Mouse (Mus musculus) brain, embryonic 18.5 days (tissue): ENCODE data around the gene Pou3f3.

ENCODE experiments used
- DNase-seq: peaks from one replicate; pipeline ENCODE4 v3.0.0-alpha.2; 2012; ENCODE audit warnings: low read depth, low spot score

Gene Pou3f3

GRCm38 (mm10) chr1:42695578-42695915 lies at the start of gene Pou3f3:
TSS of gene Pou3f3 (plus strand) at chr1:42695768.
- DNase-seq: peak; percentile 99

DNA sequence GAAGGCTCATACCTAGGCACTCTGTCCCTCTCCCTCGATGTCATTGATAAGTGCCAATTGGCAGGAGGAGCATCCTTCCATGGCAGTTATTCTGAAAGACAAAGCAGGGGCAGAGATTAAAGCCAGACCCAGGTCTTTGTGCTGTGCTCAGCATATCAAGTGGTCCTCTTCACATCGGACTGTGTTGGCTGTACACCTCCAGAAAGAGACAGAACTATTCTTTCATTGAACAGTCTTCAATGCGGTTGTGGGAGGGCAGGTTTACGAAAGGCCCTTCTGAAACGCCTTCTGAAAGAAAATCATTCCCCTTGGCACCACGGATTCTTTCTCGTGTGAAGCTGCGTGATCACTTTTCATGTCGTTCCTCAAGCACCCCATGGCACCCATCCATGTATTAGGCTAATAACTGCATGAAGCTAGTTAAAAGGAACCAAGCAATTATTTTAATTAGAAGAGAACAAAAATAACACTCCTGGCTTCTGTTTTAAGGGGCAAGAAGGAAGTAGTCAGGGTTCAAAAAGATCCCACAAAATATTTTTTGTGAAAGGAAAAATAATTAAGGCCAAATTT lies 47.1 kb upstream of the Pou3f3 start:
- DNase-seq: no peak

DNA sequence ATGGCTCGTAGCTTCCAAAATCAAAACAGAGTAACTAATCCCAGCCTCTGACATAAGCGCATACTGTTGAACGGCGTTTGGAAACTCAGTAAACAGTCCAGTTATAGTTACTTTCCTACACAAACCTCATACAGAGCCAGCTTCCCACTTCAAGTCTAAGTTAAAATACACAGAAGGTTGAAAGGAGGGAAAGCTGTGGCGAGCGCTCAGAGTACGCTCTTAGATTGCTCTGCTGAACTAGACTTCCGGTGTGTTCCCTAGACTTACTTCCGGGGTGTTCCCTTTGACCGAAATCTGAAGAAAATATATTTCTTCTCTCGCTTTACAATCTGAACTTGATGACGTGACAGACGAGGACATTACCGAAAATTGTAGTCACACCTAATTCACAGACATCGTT lies 44.1 kb upstream of the Pou3f3 start:
- DNase-seq: no peak

DNA sequence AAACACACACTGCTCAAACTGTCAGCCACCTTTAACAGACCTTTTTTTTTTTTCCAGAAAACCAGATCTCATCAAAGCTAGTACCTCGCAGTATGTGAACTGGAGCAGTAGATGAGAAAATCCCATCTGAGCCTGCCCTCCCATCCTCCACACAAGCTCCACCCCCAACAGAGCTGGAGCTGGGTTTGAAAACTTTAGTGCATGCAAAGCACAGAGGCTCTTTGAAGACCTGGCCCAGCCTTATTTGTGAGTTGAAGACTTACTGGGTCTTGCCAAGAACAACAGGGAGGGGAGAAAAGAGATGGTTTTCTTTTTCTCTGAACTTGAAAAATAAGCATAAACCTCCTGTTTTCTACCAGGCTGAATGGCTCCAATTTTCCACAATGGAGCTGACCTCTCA lies 28.0 kb upstream of the Pou3f3 start:
- no peak for DNase-seq

DNA sequence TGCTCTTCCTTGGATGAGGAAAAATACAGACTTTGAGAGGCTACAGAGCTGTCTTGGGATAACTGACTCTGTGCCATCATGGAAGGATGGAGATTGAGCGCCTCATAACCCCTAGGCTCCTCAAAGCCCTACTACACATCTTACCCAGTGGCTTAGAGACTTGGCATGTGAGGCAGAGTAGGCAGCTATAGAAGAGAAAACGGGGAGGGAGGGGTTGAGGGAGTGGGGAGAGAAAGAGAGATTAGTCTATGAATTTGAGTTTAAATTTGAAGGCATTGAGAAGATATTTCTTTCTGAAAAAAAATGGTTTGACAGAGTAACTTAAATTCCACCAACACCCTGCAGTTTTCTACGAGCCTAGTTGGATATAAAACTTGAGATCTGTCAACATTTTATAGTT lies 14.9 kb upstream of the Pou3f3 start:
- no peak for DNase-seq

- no peak for DNase-seq
Observed at GRCm38 (mm10) chr1:42681762-42682161, 13.8 kb upstream of the Pou3f3 start.

DNA sequence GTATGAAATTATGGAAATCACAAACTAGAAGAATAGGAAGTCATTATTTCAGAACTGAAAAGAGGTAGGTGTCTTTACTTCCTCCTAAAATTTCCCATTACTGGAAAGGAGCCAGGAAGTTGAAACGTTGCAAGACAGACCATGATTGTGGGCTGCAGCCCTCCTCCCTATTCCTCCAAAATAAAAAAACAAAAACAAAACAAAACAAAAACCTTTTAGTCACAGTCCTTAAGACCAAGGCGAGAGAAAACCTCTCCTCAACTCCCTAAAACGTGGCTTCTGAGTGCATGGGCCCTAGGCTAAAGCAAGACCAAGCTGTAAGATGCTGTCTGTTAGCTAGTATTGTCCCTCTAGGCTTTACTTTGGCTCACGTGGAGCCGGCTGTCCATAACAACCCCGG lies 11.7 kb upstream of the Pou3f3 start:
- no peak for DNase-seq

DNA sequence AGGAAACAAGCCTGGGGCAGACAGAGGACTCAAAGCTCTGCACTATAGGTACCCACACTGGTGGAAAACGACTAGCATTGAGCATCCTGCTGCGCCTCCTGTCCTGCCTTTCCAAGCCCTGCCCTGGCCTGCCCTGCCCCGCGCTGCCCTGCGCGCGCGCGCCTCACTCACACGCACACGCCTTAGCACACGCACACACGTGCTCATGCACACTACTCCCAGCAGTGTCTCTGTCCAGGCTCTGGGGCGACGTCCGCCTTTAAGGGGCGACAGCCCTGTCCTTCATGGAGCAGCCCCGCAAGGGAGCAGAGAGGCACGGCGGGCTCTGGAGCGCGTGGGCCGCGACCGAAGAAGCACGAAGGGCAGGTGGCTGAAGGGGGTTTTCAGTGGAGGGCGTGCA lies 11.2 kb upstream of the Pou3f3 start:
- DNase-seq: no peak

DNA sequence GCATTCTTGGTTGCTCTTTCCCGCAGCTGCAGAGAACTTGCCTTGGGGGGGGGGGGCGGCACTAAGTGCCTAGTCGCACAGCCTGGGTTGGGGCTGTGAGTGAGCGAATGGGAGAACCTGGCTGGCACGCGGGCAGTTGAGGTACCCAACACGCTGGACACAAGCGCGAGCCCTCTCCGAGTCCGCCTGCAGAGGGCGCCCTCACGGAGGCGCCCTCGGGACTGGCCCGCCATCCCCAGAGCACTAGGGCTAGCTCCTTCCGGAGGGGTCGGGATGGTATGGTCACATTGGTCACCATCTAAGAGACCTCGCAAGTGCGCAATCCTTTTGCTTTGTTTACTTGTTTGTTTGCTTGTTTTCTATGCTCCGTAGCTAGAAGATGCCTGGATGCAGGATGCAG lies 10.8 kb upstream of the Pou3f3 start:
- no peak for DNase-seq

GRCm38 (mm10) chr1:42685321-42685960 lies 10.1 kb upstream of the Pou3f3 start:
- no peak for DNase-seq

GRCm38 (mm10) chr1:42686194-42687131 lies 9.1 kb upstream of the Pou3f3 start:
- no peak for DNase-seq

GRCm38 (mm10) chr1:42687271-42687670 lies 8.3 kb upstream of the Pou3f3 start:
- no peak for DNase-seq

DNA sequence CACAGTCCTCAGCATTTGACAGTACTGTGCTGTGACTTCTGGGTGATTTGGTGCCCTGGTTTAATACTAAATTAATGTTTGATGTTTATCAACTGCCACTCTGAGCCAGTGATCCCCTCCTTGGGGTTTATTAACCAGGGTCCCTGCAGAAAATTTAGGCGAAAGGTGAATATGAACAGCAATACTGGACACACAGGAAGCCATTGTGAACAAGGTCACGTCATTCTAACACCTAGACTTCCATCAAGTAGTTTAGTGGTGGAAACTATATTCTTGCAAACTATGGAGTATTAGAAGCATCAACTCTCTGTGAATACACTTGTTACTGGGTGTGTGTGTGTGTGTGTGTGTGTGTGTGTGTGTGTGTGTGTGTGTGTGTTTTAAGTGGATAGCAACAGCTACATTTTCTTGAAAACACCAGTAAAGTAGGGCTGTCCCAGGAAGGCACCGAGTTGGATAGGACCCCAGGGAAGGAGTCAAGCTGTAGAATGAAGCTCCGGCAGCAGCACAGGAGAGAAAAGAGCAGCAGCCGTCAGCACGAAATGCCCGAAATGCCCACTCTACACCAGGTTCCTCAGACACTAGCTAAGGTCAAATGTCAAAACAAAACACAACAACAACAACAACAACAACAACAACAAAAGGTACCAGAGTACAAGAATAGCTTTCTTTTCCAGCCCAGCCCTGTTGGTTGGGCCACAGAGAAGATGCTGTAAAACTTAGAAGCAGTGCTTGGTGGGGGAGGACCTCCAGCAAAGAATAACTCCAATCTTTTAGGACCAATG lies 7.6 kb upstream of the Pou3f3 start:
- no peak for DNase-seq

- no peak for DNase-seq
Observed at GRCm38 (mm10) chr1:42688541-42689125, 6.9 kb upstream of the Pou3f3 start.

DNA sequence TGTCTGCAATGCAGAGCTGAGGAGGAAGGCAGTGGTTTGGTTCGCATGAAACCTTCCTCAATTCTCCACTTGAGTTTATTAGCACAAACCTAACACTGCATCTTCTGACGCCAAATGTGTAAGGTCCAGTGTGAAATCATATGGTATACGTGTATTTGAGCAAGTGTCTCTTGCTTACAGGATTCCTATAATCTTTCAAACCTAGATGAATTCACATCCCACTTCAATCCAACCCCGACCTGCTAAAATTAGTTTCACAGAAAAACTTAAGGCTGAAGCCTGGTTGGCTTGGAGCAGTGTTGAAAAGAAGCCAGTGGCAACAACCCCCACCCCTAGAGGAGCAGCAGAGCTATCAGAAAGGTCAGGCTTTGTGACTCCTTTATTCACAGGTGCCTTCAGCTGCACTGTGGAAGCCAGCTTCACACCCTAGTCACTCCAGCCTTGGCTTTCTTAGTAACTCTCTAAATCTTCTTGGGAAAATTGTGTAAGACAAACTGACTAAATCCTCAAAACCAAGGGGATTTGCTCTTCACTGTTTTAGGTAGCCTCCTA lies 5.5 kb upstream of the Pou3f3 start:
- DNase-seq: no peak

DNA sequence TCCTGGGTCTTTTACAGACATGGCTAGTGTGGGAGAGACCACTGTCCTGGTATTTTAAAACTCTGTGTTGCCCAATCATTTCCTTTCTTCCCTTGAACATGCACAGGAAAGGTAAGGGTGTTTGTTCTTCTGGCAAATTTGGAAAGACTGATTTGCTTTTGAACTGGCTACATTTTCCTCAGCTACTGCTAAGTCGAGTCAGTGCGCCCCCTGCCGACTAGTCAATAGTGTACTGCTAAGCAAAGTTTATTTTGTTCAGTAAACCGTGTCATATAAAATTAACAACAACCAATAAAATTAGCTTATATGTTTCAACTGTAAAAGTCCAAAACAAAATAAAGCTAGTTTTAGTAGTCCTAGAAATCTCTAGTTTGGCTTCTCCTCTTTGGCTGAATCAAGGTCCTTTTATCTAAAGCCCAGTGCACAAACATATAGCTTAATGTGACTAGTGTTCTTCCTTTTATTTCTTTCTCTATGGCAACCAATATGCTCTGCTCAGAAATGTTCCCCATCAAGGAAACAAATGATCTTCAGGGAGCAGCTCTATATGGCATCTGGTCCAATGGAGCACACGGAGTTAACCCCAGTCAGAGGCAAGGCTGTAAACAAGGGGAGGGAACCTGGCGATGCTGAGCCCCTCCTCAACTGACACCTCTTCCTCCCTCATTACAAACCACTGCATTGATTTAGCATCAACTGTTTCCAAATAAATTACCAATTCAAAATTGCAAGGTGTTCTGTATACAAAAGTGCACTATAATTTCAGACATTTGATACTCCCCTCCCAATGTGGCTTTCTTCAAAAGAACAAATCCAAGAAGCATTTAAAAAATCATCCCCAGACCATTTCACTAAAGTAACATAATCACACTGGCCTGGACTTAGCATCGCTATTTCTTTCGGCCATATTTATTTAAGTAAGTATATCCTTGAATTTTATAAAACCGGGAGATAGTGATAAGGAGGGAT lies 4.1 kb upstream of the Pou3f3 start:
- no peak for DNase-seq

DNA sequence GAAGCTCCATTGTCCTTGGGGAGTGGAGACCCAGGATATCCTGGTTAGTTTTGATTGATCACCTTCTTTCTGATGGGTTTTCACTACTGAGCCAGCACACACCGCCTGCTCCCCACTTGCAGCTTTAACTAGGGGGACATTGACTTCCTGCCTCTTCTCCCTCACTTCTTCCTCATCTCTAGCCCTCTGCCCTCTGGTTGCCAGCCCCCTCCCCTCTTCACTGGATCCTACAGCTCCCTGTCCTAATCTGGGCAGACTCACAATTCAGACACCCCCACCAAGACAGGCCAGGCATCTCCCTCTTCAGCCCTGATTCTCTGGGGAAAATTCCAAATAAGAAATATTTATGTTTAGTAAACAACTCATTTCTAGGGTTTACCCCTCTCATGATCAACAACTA lies 3.3 kb upstream of the Pou3f3 start:
- DNase-seq: no peak

DNA sequence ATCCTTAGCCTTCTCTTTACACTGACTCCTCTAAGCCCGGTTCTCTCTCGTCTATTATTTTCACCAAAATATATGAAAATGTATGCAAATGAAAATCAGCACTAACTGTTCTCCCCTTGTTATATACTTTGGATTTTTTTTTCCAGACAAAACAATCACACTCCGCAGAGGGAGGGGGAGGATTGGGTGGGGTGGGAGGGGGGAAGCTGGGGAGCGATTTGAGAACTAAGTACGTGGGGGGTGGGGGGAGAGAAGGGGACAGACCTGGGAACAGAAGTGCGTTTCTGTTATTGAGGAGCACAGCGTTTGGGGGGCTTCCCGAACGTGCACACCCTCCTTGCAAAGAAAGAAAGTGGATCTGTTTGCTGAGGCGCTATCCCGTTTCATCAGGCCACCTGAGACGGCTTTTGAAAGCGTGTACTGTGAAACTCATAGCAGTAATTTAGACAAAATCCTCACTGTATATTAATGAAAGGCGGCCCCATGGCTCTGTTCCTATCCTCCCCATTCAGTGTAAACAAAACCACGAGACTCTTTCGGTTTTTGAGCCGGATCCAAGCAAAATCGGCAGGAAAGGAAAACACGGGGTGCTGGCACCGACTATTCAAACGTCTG lies 2.4 kb upstream of the Pou3f3 start:
- no peak for DNase-seq

GRCm38 (mm10) chr1:42693852-42694251 lies 1.7 kb upstream of the Pou3f3 start:
- no peak for DNase-seq

DNA sequence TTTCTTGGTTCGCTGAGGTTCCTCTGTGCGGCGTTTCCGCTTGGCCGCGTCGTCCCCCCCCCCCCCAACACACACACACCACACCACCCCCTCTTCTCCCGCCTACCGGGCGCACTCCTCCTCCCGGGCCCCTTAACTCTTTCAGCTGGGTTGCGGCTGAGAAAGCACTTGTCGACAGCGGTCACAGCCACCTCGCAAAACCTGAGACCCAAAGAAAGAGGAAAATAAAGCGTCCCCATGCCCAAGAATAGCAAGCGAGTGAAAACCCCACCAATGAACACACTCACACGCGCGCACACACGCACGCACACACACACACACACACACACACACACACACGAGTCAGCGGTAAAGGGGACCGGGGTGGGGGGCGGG lies 1.3 kb upstream of the Pou3f3 start:
- no peak for DNase-seq
